Mouse (Mus musculus): Measurements from ENCODE around the gene Cdc42ep2. TPM values are rescaled to one million over a fixed set of nuclear protein-coding genes. Genes with fewer than 3 reads are reported as not detected.

The Cdc42ep2 gene
- polyA plus RNA-seq (2015; fragmentation: Nextera tagmentation; extraction: Ambion mirVana) = 11.8 and 13.5 TPM in 2 replicates

GRCm38 (mm10) chr19:5924713-5925093 is at the start of gene Cdc42ep2:
TSS of gene Cdc42ep2 (minus strand) at chr19:5924816.
- Histone ChIP-seq H3K9me3 (no peaks in the 10 kb centered on the region), H3K27me3 (peaks cover 12% of the 10 kb centered on the region), H3K27ac (replicated peaks) (peak within 1 kb of the TSS; percentile 83), H3K9ac (peak within 1 kb of the TSS; percentile 76), H3K36me3 (no peaks in the 10 kb centered on the region), H3K4me1 (replicated peaks) (peaks cover 44% of the 10 kb centered on the region), H3K4me2 (peak within 1 kb of the TSS; percentile 82), H3K4me3 (peak within 1 kb of the TSS; percentile 59)
- ATAC-seq (ENCODE audit: low read depth) = peak; percentile 96
- WGBS = under 1% methylated on average over 18 of the region's 18 CpGs

GRCm38 (mm10) chr19:5967664-5968063 is 43.0 kb upstream of the Cdc42ep2 start:
- H3K27ac ChIP-seq (replicated peaks) = no peak overlapping the region
- no peaks in the 10 kb centered on the region for H3K36me3 ChIP-seq
- no peaks in the 10 kb centered on the region for H3K9me3 ChIP-seq
- no peak overlapping the region for H3K4me3 ChIP-seq
- peaks cover 3% of the 10 kb centered on the region; the same call in 1 of the 2 replicates for H3K27me3 ChIP-seq
- no peak overlapping the region for H3K4me2 ChIP-seq
- no peak for ATAC-seq (ENCODE audit: low read depth)
- H3K9ac ChIP-seq = no peak overlapping the region
- WGBS = 91% methylated on average over 10 of the region's 10 CpGs
- H3K4me1 ChIP-seq (replicated peaks) = peaks cover 18% of the 10 kb centered on the region

GRCm38 (mm10) chr19:5966786-5967185 is 42.2 kb upstream of the Cdc42ep2 start:
- Histone ChIP-seq H3K27ac (replicated peaks) (no peak overlapping the region), H3K4me1 (replicated peaks) (peaks cover 22% of the 10 kb centered on the region), H3K9me3 (no peaks in the 10 kb centered on the region), H3K27me3 (peaks cover 3% of the 10 kb centered on the region; the same call in 1 of the 2 replicates), H3K36me3 (no peaks in the 10 kb centered on the region), H3K4me3 (no peak overlapping the region), H3K9ac (peak overlapping the region; percentile 31; the same call in 1 of the 2 replicates), H3K4me2 (no peak overlapping the region)
- ATAC-seq (ENCODE audit: low read depth) = no peak
- 76% methylated on average over 6 of the region's 6 CpGs for WGBS

GRCm38 (mm10) chr19:5965910-5966309 is 41.3 kb upstream of the Cdc42ep2 start:
- H3K27me3 ChIP-seq = no peaks in the 10 kb centered on the region
- H3K4me1 ChIP-seq (replicated peaks) = peaks cover 22% of the 10 kb centered on the region
- no peak overlapping the region for H3K4me3 ChIP-seq
- H3K27ac ChIP-seq (replicated peaks) = no peak overlapping the region
- H3K4me2 ChIP-seq = no peak overlapping the region
- H3K9ac ChIP-seq = no peak overlapping the region
- ATAC-seq (ENCODE audit: low read depth) = no peak
- H3K9me3 ChIP-seq = no peaks in the 10 kb centered on the region
- H3K36me3 ChIP-seq = no peaks in the 10 kb centered on the region
- WGBS = 96% methylated on average over 2 of the region's 2 CpGs

GRCm38 (mm10) chr19:5965280-5965679 is 40.7 kb upstream of the Cdc42ep2 start:
- Histone ChIP-seq H3K27ac (replicated peaks) (no peak overlapping the region), H3K9ac (no peak overlapping the region), H3K4me3 (no peak overlapping the region), H3K4me1 (replicated peaks) (peaks cover 22% of the 10 kb centered on the region), H3K4me2 (no peak overlapping the region), H3K27me3 (no peaks in the 10 kb centered on the region), H3K36me3 (no peaks in the 10 kb centered on the region), H3K9me3 (no peaks in the 10 kb centered on the region)
- WGBS = 12% methylated on average over 4 of the region's 4 CpGs
- ATAC-seq (ENCODE audit: low read depth) = no peak

GRCm38 (mm10) chr19:5964804-5965203 is 40.2 kb upstream of the Cdc42ep2 start:
- H3K4me2 ChIP-seq = peak overlapping the region; percentile 85
- peak overlapping the region; percentile 78; the same call in 1 of the 2 replicates for H3K9ac ChIP-seq
- H3K4me3 ChIP-seq = peak overlapping the region; percentile 63
- H3K27me3 ChIP-seq = no peaks in the 10 kb centered on the region
- H3K4me1 ChIP-seq (replicated peaks) = peaks cover 22% of the 10 kb centered on the region
- no peaks in the 10 kb centered on the region for H3K36me3 ChIP-seq
- WGBS = 90% methylated on average over 2 of the region's 2 CpGs
- peak; percentile 10; the same call in 1 of the 2 replicates for ATAC-seq (ENCODE audit: low read depth)
- no peaks in the 10 kb centered on the region for H3K9me3 ChIP-seq
- no peak overlapping the region for H3K27ac ChIP-seq (replicated peaks)

- Histone ChIP-seq H3K27me3 (no peaks in the 10 kb centered on the region), H3K27ac (replicated peaks) (peak within 1 kb of the TSS; percentile 14), H3K4me3 (peak within 1 kb of the TSS; percentile 63), H3K4me1 (replicated peaks) (peaks cover 22% of the 10 kb centered on the region), H3K4me2 (peak within 1 kb of the TSS; percentile 85), H3K9me3 (no peaks in the 10 kb centered on the region), H3K36me3 (no peaks in the 10 kb centered on the region), H3K9ac (peak within 1 kb of the TSS; percentile 78)
- ATAC-seq (ENCODE audit: low read depth) = peak; percentile 90
- WGBS = under 1% methylated on average over 50 of the region's 50 CpGs
These were observed 39.4 kb upstream of the Cdc42ep2 start, which contains the start of gene Pola2 for GRCm38 (mm10) chr19:5963883-5964562. TSS of gene Pola2 (minus strand) at chr19:5964202.

GRCm38 (mm10) chr19:5962651-5963050 is 38.0 kb upstream of the Cdc42ep2 start:
- peak overlapping the region; percentile 85 for H3K4me2 ChIP-seq
- no peak overlapping the region for H3K27ac ChIP-seq (replicated peaks)
- 0 out of 2 replicates have a peak overlapping the region, but pooled peaks have one; percentile 63 for H3K4me3 ChIP-seq
- H3K9me3 ChIP-seq = no peaks in the 10 kb centered on the region
- H3K36me3 ChIP-seq = peaks cover 9% of the 10 kb centered on the region; the same call in 1 of the 2 replicates
- H3K9ac ChIP-seq = 0 out of 2 replicates have a peak overlapping the region, but pooled peaks have one; percentile 78
- WGBS = 40% methylated on average over 1 of the region's 1 CpGs
- ATAC-seq (ENCODE audit: low read depth) = no peak
- H3K4me1 ChIP-seq (replicated peaks) = peaks cover 22% of the 10 kb centered on the region
- no peaks in the 10 kb centered on the region for H3K27me3 ChIP-seq

- 0 out of 2 replicates have a peak, but pooled peaks cover 1% of the 10 kb centered on the region for H3K4me1 ChIP-seq (replicated peaks)
- no peak overlapping the region for H3K9ac ChIP-seq
- no peaks in the 10 kb centered on the region for H3K27me3 ChIP-seq
- H3K36me3 ChIP-seq = peaks cover 29% of the 10 kb centered on the region
- H3K9me3 ChIP-seq = no peaks in the 10 kb centered on the region
- H3K4me2 ChIP-seq = no peak overlapping the region
- H3K27ac ChIP-seq (replicated peaks) = no peak overlapping the region
- no peak overlapping the region for H3K4me3 ChIP-seq
- WGBS = 93% methylated on average over 5 of the region's 5 CpGs
- no peak; the same call in 1 of the 2 replicates for ATAC-seq (ENCODE audit: low read depth)
These were observed 32.8 kb upstream of the Cdc42ep2 start for GRCm38 (mm10) chr19:5957371-5957770.

GRCm38 (mm10) chr19:5956685-5957084 is 32.1 kb upstream of the Cdc42ep2 start:
- no peaks in the 10 kb centered on the region for H3K27me3 ChIP-seq
- ATAC-seq (ENCODE audit: low read depth) = 0 out of 2 replicates have a peak, but pooled peaks have one; percentile 61
- H3K9ac ChIP-seq = no peak overlapping the region
- peaks cover 29% of the 10 kb centered on the region for H3K36me3 ChIP-seq
- no peak overlapping the region for H3K27ac ChIP-seq (replicated peaks)
- H3K4me1 ChIP-seq (replicated peaks) = no peaks in the 10 kb centered on the region
- whole genome bisulfite sequencing = 22% methylated on average over 3 of the region's 3 CpGs
- H3K4me3 ChIP-seq = no peak overlapping the region
- no peak overlapping the region for H3K4me2 ChIP-seq
- H3K9me3 ChIP-seq = no peaks in the 10 kb centered on the region

GRCm38 (mm10) chr19:5955704-5956670 is 31.4 kb upstream of the Cdc42ep2 start:
- H3K4me2 ChIP-seq = no peak overlapping the region
- no peaks in the 10 kb centered on the region for H3K4me1 ChIP-seq (replicated peaks)
- H3K27me3 ChIP-seq = no peaks in the 10 kb centered on the region
- 86% methylated on average over 28 of the region's 28 CpGs for WGBS
- H3K9me3 ChIP-seq = no peaks in the 10 kb centered on the region
- ATAC-seq (ENCODE audit: low read depth) = no peak
- H3K36me3 ChIP-seq = peaks cover 30% of the 10 kb centered on the region
- no peak overlapping the region for H3K4me3 ChIP-seq
- no peak overlapping the region for H3K27ac ChIP-seq (replicated peaks)
- H3K9ac ChIP-seq = no peak overlapping the region

GRCm38 (mm10) chr19:5954936-5955335 is 30.3 kb upstream of the Cdc42ep2 start:
- peaks cover 41% of the 10 kb centered on the region for H3K36me3 ChIP-seq
- no peaks in the 10 kb centered on the region for H3K9me3 ChIP-seq
- ATAC-seq (ENCODE audit: low read depth) = no peak
- no peaks in the 10 kb centered on the region for H3K27me3 ChIP-seq
- H3K4me2 ChIP-seq = no peak overlapping the region
- no peak overlapping the region for H3K9ac ChIP-seq
- H3K27ac ChIP-seq (replicated peaks) = no peak overlapping the region
- no peak overlapping the region for H3K4me3 ChIP-seq
- WGBS = 92% methylated on average over 10 of the region's 10 CpGs
- no peaks in the 10 kb centered on the region for H3K4me1 ChIP-seq (replicated peaks)

Measured in neural tube, embryonic 13.5 days (tissue).